Mouse (Mus musculus): Measurements from ENCODE around the gene Hsd11b2.

Gene Hsd11b2

DNA sequence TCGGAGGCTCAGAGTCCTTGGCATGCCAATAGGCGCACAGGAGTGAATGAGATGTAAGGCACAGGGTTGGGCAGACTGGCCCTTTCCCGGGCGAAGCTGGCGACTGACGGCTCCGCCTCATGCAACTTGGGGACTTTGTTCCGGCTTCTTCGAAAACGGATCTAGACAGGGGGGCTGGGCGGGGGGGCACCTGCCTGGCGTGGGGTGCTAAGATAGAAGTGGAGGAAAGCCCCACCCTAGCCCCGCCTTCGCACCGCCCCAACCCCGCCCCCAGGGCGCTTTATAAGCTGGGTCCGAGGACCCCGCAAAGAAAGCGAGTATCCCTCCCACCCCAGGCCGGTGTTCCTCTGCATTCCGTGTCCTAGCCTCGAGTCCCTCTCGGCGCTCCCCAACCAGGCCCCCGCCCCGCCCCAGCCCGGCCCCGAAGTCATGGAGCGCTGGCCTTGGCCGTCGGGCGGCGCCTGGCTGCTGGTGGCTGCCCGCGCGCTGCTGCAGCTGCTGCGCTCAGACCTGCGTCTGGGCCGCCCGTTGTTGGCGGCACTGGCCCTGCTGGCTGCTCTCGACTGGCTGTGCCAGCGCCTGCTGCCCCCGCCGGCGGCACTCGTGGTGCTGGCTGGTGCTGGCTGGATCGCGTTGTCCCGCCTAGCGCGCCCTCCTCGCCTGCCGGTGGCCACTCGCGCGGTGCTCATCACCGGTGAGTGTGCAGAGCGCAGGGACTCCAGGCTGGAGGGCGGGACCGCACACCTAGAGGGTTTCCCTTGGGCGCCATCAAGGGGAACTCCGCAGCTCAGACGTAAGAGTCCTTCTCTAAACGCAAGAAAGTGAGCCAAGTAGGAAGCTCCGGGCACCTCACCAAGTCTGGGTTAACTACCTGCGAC is at the start of gene Hsd11b2:
TSS of gene Hsd11b2 (plus strand) at position 320 of the 878 bp plus-strand sequence.
- in situ Hi-C loops (cut with MboI; ENCODE audit: low pct_unique_long_range_greater_than_20kb in 1 of 2, low sequenced_read_pairs in 2 of 2, unreplicated experiment in 1 of 2) = no loop called here

- in situ Hi-C loops (cut with MboI; ENCODE audit: low pct_unique_long_range_greater_than_20kb in 1 of 2, low sequenced_read_pairs in 2 of 2, unreplicated experiment in 1 of 2) = no loop called here
Observed at GRCm38 (mm10) chr8:105469041-105469695, 49.4 kb upstream of the Hsd11b2 start.

GRCm38 (mm10) chr8:105469816-105470215 is 48.7 kb upstream of the Hsd11b2 start:
- in situ Hi-C loops (cut with MboI; ENCODE audit: low pct_unique_long_range_greater_than_20kb in 1 of 2, low sequenced_read_pairs in 2 of 2, unreplicated experiment in 1 of 2) = loop anchor here in 1 of 2 experiments (5.0 kb wide), 1 partner anchor 33 kb away; no protein-coding TSS in a partner anchor

DNA sequence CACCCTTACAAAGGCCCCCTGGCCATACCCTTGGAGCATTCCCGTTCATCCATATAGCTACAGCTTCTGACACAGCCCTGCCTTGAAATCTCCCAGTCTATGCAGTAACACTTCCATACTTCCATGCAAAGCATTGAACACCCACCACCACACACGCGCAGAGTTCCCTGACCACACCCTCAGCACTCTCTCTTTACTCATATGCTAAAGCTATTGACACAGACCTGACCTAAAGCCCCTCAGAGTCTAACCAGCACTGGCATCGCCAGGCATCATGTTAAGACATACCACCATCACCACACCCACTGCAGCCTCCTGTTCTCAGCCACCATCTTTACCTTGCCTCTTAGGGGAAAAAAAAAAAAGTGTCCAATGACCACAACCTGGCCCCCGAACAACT is 48.3 kb upstream of the Hsd11b2 start:
- in situ Hi-C loops (cut with MboI; ENCODE audit: low pct_unique_long_range_greater_than_20kb in 1 of 2, low sequenced_read_pairs in 2 of 2, unreplicated experiment in 1 of 2) = loop anchor here in 1 of 2 experiments (5.0 kb wide), 1 partner anchor 33 kb away; no protein-coding TSS in a partner anchor

- in situ Hi-C loops (cut with MboI; ENCODE audit: low pct_unique_long_range_greater_than_20kb in 1 of 2, low sequenced_read_pairs in 2 of 2, unreplicated experiment in 1 of 2) = loop anchor here in 1 of 2 experiments (5.0 kb wide), 1 partner anchor 33 kb away; no protein-coding TSS in a partner anchor
Observed at GRCm38 (mm10) chr8:105470681-105471313, 47.8 kb upstream of the Hsd11b2 start.

DNA sequence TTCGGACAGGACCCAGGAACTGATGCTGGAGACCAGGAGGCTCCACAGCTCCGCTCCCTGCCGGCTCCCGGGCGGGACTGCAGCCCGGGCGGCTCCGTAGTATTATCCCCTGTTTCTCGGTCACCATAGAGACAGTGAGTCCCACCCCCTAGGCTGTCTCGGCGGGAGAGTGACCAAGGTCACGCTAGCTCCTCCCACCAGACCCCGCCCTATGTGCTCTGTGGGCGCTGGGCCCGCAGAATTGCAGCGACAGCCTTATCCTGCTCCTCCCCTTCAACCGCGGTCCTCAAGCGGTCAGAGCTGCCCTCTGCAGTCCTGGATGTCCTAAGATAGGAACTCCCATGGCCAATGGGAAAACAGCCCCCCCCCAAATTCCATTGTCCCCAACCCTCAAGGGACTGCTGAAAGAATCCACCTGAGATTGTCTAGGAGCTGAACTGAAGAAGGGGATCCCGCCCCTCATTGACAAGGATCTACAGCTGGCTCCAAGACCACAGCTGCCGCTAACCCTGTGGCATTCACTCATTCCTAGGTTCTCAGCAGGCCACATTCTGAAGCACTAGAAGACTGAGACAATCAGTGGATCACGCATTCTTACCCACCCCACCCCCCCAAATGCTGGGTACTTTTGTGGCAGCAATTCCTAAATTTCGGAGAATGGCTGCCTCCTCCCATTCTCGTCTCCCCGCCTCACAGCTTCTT is 47.1 kb upstream of the Hsd11b2 start, which contains the start of gene Tppp3:
TSS of gene Tppp3 (minus strand) at position 213 of the 702 bp plus-strand sequence.
- in situ Hi-C loops (cut with MboI; ENCODE audit: low pct_unique_long_range_greater_than_20kb in 1 of 2, low sequenced_read_pairs in 2 of 2, unreplicated experiment in 1 of 2) = loop anchor here in 1 of 2 experiments (5.0 kb wide), 1 partner anchor 34 kb away; no protein-coding TSS in a partner anchor

- in situ Hi-C loops (cut with MboI; ENCODE audit: low pct_unique_long_range_greater_than_20kb in 1 of 2, low sequenced_read_pairs in 2 of 2, unreplicated experiment in 1 of 2) = loop anchor here in 1 of 2 experiments (5.0 kb wide), 1 partner anchor 35 kb away; no protein-coding TSS in a partner anchor
Observed at GRCm38 (mm10) chr8:105472414-105472932, 46.1 kb upstream of the Hsd11b2 start.

GRCm38 (mm10) chr8:105472983-105473382 is 45.6 kb upstream of the Hsd11b2 start:
- in situ Hi-C loops (cut with MboI; ENCODE audit: low pct_unique_long_range_greater_than_20kb in 1 of 2, low sequenced_read_pairs in 2 of 2, unreplicated experiment in 1 of 2) = loop anchor here in 1 of 2 experiments (5.0 kb wide), 1 partner anchor 36 kb away; no protein-coding TSS in a partner anchor

DNA sequence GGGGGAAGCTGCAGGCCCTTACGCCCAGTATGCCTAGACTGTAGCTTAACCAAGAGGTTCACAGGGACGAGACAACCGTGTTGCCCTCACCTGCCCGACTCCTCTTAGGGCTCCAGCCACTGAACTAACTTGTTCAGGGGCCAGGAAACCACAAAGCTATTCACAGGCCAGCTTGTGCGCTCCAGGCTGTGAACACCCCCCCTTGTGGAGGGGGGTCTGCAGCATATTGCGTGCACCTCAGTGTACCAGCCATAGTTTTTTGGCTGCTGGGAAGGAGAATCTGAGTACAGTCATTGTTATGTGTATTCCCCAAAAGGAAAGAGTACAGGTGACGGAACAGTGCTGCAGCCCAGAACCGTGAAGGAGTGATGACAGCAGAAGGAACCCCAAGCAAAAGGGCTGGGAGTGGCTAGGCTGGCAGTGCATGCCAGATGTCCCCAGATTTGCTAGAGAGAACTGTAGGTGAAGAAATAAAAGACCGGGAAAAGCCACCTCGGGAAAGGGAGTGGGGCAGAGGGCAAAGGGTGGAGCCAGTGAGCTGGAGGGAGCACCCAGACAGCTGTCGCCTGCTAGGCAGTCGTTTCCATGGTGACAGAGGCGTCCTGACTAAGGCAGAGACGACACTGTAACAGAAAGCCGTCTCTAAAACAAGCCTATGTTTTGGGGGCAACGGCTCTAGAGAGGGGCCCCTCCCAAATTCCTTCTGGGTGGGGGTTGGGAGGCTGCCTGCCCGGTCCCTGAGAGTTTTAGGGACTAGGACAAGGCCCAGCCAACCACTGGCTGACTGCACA is 44.5 kb upstream of the Hsd11b2 start:
- in situ Hi-C loops (cut with MboI; ENCODE audit: low pct_unique_long_range_greater_than_20kb in 1 of 2, low sequenced_read_pairs in 2 of 2, unreplicated experiment in 1 of 2) = loop anchor here in 1 of 2 experiments (5.0 kb wide), 1 partner anchor 37 kb away; no protein-coding TSS in a partner anchor

- in situ Hi-C loops (cut with MboI; ENCODE audit: low pct_unique_long_range_greater_than_20kb in 1 of 2, low sequenced_read_pairs in 2 of 2, unreplicated experiment in 1 of 2) = loop anchor here in 1 of 2 experiments (5.0 kb wide), 1 partner anchor 37 kb away; no protein-coding TSS in a partner anchor
Observed at GRCm38 (mm10) chr8:105474680-105475079, 43.9 kb upstream of the Hsd11b2 start.

DNA sequence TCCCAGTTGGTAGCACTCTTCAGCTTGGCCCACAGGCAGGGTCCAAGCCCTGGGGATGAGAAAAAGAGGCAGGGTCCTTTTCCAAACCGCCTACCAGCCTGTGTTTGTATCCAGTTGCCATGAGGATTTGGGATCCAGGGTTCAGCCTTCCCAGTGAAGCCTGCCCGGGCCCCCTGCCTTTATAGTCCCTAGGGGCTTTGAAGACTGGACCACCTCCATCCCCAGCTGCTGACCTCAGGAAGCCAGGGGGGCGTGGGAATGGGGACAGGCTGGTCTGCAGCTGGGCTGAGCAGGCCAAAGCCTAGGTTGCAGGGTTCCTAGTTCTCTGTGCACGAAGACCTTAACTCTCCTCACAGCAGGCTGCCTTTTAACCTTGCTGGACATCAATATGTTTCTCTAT is 43.3 kb upstream of the Hsd11b2 start:
- in situ Hi-C loops (cut with MboI; ENCODE audit: low pct_unique_long_range_greater_than_20kb in 1 of 2, low sequenced_read_pairs in 2 of 2, unreplicated experiment in 1 of 2) = no loop called here

- in situ Hi-C loops (cut with MboI; ENCODE audit: low pct_unique_long_range_greater_than_20kb in 1 of 2, low sequenced_read_pairs in 2 of 2, unreplicated experiment in 1 of 2) = no loop called here
Observed at GRCm38 (mm10) chr8:105475742-105476141, 42.8 kb upstream of the Hsd11b2 start.

GRCm38 (mm10) chr8:105476161-105476560 is 42.4 kb upstream of the Hsd11b2 start:
- in situ Hi-C loops (cut with MboI; ENCODE audit: low pct_unique_long_range_greater_than_20kb in 1 of 2, low sequenced_read_pairs in 2 of 2, unreplicated experiment in 1 of 2) = no loop called here

DNA sequence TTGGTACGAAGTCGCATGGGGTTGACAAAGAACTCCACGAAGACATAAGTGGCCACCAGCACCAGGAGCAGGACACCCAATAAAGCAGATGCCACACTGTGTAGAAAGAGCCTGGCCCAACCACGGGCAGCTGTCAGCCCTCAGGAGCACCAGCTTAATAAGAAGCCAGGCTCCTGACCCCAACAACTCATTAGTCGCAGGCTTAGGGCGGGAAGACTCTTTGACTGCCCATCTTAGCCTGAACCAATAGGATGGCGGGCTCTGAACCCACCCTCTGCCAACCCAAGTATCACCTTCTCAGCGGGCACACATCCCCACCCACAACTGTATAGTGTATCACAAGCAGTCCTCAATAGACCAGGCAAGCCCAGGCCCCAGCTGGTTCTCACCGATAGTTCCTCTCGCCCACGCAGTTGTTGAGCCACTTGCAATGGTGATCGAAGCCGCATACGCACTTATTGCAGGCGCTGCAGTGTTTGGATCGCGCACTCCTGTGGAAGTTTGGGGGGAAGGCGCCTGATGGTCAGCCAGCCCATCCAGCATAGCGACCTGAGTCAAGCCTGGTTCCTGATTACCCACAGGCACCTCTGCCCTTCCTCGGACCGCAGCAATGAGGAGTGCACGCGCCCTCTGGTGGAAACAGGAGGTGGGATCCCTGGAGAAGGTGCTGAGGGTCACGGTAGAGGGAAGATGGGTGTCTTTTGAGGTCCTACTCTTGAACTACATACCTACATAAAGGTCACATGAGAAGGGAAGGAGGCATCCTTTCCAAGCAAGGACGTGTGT is 41.7 kb upstream of the Hsd11b2 start:
- in situ Hi-C loops (cut with MboI; ENCODE audit: low pct_unique_long_range_greater_than_20kb in 1 of 2, low sequenced_read_pairs in 2 of 2, unreplicated experiment in 1 of 2) = no loop called here

DNA sequence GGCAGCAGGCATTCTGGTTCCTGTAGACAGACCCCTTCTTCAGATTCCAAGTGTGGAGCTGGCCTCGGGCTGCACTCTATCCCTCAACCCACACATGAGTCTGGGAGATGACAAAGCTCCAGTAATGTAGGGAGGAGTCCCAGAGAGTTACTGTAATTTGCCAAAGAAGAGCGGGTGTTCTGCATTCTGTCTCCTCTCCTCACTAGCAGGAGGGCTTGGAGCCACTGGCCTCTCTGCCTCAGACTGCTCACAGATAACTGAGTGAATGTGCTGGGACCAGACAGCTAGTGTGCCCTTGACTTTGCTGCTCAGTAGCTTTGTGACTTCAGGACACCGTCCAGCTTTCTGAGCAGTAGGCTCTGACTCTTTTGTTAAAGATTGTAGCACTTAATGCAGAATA is 40.8 kb upstream of the Hsd11b2 start:
- in situ Hi-C loops (cut with MboI; ENCODE audit: low pct_unique_long_range_greater_than_20kb in 1 of 2, low sequenced_read_pairs in 2 of 2, unreplicated experiment in 1 of 2) = no loop called here

GRCm38 (mm10) chr8:105481013-105481412 is 37.5 kb upstream of the Hsd11b2 start:
- in situ Hi-C loops (cut with MboI; ENCODE audit: low pct_unique_long_range_greater_than_20kb in 1 of 2, low sequenced_read_pairs in 2 of 2, unreplicated experiment in 1 of 2) = no loop called here

All from mouse embryonic stem cell (cell line).